Mouse (Mus musculus): ENCODE data around the gene Zkscan1.

DNA sequence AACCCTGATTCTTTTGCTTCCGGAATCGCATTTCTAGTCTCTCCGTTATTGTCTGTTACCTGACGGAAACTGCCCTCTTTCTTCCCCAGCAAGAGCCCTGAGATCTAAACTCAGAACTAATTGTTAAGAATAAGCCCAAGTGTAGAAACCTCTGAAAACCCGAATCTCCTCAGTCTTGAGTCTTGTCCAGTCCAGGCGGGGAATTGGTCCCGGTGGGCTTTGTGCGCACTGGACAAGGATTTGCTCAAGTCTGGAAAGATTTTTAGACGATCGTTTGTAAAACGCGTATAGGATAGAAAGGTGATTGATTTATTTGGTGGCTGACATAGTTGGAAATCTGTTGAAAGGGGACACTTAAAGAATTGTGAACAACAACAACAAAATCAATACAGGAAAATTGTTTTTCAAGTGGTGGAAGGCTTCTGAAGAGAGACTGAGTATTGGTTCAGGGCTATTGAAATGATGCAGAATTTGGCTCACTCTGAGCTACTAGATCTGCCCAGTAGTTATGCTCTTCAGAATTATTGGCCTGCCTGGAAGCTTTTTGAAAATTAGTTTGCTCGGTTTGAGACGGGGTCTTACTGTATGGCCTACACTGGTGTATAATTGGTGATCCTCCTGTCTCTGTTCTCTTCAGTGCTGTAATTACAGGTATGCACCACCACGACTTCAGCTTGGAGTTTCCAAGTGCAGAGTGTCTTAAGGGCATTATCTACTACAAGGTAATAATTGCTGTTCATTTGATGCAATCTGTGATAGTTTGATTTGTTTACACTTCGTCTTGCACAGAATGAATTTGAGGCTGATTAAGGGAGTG, 32.5 kb downstream of the Zkscan1 start:
- TF ChIP-seq CTCF (IDR thresholded peaks at IDR 0.05; ENCODE audit: borderline replicate concordance, insufficient read depth, low read depth, low read length) (no peak), POLR2A (IDR thresholded peaks at IDR 0.05; ENCODE audit: borderline replicate concordance, insufficient read depth, low read length) (no peak)
